Mouse (Mus musculus): ENCODE data around the gene Pald1.
A peak's percentile ranks its signal among the peaks of the same experiment; 100 is the strongest.

The Pald1 gene

GRCm38 (mm10) chr10:61400407-61400806 is 17.1 kb upstream of the Pald1 start:
- no peak for DNase-seq

DNA sequence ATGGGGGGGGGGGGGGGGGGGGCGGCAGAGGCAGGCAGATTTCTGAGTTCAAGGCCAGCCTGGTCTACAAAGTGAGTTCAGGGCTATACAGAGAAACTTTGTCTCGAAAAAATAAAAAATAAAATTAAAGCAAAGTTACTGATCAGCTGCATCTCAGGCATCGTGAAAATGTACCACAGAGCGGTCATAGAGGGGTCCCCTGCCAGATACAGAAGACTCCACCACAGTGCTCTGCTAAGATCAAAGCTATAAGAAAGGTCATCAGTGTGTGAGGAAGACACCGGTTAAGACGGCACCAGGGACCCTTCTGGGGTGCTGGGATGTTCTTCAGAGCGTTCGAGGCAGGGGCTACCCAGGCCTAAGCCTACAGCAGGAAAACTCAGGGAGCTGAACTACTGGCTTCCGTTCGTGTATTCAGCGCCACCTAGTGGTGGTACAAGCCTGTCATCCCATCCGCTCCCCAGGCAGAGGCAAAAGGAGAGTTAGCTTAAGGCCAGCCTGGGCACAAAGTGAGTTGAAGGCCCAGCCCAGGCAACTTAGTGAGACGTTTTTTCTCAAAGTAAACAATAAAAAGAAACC is 15.9 kb upstream of the Pald1 start:
- DNase-seq: peak; percentile 66

DNA sequence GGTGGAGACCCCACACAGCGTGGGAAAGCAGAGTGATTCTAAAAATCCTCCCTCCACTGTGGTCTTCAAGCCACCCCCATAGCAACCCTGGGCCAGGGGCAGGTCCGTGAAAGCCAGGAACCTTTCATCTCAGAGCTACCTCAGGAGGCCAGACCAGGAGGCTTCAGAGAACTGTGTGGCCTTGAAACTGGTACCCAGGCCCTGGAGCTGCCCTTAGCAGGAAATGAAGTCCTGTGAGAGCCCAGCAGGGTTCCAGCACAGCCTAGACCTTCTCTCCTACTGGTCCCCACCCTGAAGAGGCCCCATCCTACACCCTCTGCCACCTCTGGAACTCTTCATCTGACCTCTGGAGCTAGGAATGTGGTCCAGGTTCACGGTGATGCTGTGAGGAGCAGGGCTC is 14.8 kb upstream of the Pald1 start:
- no peak for DNase-seq

- no peak for DNase-seq
These were observed 11.3 kb upstream of the Pald1 start for GRCm38 (mm10) chr10:61394476-61395136.

DNA sequence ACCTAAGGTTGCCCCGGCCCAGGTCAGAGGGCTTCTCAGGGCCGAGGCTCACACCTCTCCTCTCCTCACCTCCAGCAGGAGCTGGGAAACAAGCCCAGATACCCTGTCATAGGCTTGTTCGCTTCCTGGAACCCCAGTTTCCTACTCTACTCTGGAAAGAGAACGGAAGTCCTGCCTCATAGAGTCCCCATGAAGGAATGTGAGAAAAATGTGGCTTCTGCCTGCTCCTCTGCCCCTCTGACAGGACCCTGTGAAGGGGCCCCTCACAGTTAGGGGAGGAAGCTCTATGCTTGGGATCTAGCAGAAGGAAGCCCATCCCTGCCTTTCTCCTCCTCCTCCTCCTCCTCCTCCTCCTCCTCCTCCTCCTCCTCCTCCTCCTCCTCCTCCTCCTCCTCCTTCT is 9.3 kb upstream of the Pald1 start:
- DNase-seq: no peak

DNA sequence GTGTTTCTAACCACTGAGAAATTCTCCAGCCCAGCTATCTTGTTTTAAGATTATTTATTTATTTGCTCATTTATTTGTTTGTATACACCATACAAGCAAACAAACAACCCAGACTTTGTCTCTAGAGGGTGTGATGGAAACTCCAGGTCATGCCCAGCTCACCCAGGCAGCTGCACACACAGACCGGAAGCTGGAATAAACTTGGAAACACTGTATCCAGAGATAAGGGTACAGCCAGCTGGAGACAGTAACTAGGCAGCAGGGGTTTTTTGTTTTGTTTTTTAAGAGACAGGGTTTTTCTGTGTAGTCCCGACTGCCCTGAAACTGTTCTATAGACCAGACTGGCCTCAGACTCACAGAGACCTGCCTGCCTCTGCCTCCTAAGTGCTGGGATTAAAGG is 6.8 kb upstream of the Pald1 start:
- DNase-seq: no peak

DNA sequence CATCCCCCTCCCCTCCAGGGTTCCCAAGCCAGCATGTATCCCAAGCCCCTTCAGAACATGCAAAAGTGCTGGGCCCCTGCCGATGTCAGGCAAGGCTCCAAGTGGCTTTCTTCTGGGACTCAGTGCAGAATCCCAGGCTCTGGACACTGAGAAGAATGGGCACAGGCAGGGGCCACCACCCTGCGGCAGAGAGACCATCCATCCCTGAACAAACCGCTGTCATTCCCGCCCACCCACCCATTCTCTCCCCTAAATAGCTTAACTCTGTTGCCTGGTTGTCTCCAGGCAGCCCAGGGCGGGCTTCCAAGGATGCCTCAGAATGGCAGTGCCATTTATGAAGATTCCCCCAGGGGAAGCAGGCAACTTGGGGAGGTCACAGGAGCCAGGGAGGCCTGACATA is 5.7 kb upstream of the Pald1 start:
- no peak for DNase-seq

GRCm38 (mm10) chr10:61386284-61386683 is 3.0 kb upstream of the Pald1 start:
- DNase-seq: no peak

GRCm38 (mm10) chr10:61385174-61385573 is 1.8 kb upstream of the Pald1 start:
- no peak for DNase-seq

- DNase-seq: no peak
These were observed 351 bp upstream of the Pald1 start for GRCm38 (mm10) chr10:61383715-61384047.

GRCm38 (mm10) chr10:61382281-61382731 is 1.0 kb downstream of the Pald1 start:
- DNase-seq: no peak

DNA sequence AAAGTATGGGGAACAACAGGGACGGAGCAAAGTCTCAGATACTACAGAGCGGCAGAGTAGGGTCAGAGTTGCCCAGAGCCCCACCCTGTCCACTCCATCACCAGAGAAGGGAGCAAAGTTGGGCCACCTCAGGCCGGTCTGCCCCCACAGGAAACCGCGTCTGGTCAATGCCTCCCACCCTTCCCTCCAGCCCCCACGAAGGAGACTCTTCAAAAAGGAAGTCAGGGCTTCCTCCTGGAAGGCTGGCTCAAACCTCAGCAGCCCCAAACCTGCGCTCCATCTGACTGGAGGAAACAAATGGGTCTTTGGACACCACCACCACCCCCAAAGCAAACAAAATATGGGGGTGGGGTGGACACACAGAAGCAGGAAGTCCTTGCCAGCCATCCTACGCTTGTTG is 1.5 kb downstream of the Pald1 start:
- no peak for DNase-seq

- DNase-seq: no peak
These were observed 3.1 kb downstream of the Pald1 start for GRCm38 (mm10) chr10:61380186-61380585.

DNA sequence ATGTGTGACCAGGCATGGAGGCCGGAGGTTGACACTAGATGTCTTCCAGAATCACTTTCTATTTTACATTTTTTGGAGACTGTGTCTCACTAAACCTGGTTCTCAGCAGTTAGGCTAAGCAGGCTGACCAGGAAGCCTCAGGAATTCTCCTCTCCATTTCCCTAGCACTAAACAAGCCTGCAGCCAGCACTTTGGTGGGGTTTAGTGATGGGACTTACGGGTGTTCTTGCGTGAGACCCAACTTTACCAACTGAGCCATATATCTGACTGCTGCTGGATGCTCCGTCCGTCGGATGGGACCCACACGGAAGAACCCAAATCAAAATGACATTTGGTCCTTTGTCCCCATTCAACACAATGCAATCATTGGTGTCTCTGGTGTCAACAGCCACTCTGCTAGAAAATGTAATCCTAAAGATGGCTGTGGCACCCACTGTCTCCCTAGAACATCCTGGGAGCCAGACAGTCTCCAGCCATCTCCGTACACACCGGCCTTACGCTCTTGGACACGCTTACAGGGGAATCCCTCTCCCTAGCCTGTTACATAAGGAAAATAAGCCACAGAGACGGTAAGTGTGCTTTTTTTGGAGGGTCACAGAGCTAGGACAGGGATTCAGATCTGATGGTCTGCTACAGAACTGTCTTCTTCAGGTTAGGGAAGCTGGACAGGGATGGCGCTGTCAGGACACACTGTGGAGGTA is 3.8 kb downstream of the Pald1 start:
- DNase-seq: no peak

GRCm38 (mm10) chr10:61378698-61379097 is 4.6 kb downstream of the Pald1 start:
- DNase-seq: no peak

DNA sequence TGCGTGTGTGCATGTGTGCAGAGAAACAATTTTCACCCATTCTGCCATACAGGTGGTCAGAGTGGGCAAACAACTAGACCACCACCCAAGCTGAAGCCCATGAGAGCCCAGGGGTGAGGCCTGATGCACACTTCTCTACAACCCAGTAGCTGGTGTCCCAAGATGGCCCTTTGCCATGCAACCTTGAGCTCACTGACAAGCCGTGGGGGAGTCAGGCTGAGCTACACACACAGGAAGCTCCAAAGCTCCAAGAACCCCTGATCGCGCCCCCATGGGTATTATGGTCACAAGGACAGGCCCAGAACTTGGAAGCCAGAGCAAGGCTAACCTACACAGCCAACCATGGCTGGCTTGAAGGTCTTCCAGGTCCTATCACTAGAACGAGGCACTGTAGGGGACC is 5.3 kb downstream of the Pald1 start:
- no peak for DNase-seq

- no peak for DNase-seq
These were observed 8.4 kb downstream of the Pald1 start for GRCm38 (mm10) chr10:61374771-61375481.

DNA sequence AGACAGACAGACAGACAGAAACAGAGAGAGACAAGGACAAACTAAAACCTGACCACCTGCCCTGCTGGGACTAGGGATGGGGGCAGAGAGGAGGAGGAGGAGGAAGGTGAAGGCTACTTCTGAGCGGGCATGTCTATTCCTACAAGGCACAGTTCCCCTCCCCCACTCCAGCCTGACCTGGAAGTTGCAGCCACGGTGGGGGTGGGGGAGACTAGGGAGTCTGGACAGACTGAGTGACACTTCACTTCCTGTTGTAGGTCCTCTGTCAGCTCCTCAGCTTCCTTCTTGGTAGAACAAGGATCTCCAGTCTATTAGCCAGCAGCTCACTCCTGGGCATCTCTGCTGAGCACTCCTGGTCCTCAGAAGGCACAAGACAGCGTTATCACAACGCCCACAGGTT is 9.3 kb downstream of the Pald1 start:
- no peak for DNase-seq

DNA sequence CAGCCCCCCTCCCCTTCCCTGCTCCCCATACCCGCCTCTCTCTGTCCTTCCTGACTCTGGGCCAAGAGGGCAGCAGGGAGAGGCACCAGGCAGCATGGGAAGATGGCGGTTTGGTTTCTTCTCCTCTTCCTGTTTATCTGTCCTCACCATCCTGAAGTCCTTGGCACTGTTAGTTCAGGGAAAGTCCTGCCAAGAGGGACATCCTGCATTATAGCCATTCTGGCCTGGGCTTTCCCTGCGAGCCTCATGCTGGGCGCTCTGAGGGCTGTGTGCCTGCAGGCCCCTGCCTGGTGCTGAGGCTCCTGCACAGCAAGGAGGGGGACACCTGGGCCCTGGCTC is 10.8 kb downstream of the Pald1 start:
- peak; percentile 86 for DNase-seq

DNA sequence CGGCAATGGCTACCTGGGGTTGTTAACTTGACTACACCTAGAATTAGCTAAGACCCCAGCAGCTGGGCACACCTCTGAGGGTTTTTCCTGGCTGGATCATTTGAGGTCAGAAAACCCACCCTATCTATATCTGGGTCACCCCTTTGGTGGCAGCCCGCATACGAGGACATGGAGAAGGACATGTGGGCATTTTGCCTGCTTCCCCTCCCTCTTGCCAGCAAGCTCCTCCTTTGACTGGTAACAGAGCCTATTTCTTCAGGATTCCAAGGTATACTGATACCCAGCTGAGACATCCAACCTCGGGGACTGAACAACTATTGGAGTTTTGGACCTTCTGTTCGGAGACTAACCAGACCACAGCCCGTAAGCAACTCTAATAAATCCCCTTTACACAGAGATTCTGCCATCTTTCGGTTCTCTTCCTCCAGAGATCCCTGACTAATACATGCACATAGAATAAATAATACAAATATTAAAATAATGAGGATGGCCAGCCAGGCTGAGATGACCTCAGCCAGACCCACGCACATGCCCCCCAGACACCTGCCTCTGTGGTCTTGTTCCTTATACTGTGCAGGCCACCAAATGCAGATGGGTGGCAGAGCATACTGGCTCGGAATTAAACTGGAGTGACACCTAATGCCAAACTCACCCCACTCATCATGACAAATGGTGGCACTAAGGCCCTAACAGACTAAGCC is 11.3 kb downstream of the Pald1 start:
- peak; percentile 35 for DNase-seq

DNA sequence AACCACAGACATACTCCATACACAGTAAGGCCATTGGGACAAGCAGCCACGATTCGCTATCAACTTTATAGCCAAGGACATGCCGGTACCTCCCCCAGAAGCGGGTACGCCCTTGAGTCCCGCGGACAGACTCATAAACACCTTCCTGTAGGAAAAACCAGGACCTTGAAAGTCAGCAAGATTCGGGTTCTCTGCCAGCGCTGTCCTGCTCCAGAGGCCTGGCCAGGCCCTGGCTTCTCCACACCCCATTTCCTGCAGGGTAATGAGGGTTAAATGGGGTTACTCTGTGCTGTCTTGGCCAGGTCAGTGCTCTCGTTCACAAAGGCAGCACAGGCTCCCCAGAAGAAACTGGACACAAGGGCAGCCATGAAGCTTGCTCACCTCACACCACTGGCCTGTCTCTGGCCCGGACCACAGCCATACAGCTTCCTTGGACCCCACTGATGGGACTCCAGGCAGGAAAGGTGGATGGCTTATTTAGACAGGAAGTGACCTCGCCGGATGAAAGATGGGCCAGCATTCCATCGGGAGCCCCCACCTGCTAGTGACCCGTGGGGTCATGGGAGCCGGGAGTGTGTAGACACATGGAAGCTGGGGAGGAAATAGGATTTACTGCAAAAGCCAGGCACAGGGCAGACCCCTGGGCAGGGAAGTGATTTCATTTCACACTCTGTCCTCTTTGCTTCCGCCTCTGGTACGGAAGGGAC is 12.9 kb downstream of the Pald1 start:
- DNase-seq: no peak

DNA sequence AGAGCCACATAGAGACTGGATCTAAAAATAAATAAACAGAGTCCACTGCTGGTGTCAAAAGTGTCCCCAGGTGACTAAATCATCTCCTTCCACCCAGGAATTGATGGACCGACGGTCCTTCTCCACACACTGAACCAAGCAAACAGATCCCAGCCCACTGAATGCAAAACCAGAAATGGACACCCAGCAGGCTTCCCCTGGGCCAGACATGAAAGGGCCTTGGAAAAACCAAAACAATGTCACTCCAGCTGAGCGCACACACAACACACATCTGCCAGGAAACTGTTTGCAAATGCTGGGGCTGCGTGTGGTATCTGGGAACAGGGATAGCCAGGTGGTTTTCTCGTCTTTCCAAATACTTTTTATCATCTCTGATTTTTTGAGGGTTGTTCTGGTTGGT is 13.6 kb downstream of the Pald1 start:
- no peak for DNase-seq

DNA sequence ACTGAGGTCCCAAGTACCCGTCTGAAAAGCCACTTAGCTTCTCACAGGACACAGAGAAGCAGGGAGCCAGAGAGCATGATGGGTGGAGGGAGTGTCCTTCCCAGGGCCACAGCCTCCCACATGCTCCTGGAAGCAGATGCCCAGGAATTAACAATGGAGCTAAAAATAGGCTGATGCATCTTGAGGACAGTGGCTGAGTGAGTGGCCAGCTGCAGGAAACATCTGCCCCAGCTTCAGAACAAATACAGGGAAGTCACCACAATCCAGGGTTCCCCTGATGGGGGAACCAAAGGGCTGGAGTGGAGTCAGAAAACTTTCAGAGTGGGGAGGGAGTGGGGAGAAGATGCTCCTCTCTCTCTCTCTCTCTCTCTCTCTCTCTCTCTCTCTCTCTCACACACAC is 17.4 kb downstream of the Pald1 start:
- DNase-seq: no peak

Measured in cerebellum, adult 9-10 months (tissue).